Comparison of ENCODE assay signal across 17 mouse cellular contexts in the genomic region with DNA sequence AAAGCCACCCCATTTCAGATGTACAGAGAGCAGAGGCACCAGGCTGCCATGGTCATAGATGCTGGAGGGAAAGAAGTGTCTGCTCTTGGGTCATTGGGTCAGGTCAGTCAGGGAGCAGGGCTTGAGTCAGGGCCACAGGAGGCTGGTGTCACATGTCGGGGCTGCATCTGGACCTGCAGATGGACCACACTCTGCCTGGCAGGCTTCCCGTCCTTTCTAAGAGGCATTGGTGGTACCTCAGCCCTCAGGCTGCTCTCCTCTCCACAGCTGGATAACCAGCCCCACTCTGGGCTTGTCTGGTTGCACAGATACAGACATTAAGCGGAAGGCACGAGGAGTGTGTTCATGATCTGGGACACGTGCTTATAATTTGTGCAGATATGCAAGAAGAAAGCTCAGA.
DNase-seq lines count a peak whose midpoint lies in the region; ATAC-seq and TF ChIP-seq lines count a peak whose summit lies in the region.
"Had no signal": no experiment of that assay in that cellular context is flagged by ENCODE, and none has a peak within 500 bp of the region (broad histone marks: within the 10 kb centered on the region; RNA-seq: fewer than 3 reads in every experiment).

No protein-coding gene starts in this region.

- no peaks in the 10 kb centered on the region for H3K27me3 ChIP-seq in heart, embryonic 10.5 days (ENCODE audit: insufficient read depth, poor library complexity, severe bottlenecking)
- no peaks in the 10 kb centered on the region for H3K27me3 ChIP-seq in thymus, adult 2 months (ENCODE audit: control insufficient read depth, insufficient read depth, low read length)
- H3K27me3 ChIP-seq in neural tube, embryonic 15.5 days (replicated peaks) = no peaks in the 10 kb centered on the region
- H3K27me3 ChIP-seq: limb, embryonic 12.5 days had no signal

- no peak overlapping the region for H3K4me2 ChIP-seq in neural tube, embryonic 15.5 days
- H3K4me2 ChIP-seq: limb, embryonic 12.5 days had no signal

- no peak overlapping the region for H3K4me3 ChIP-seq in heart, embryonic 10.5 days
- no peak overlapping the region for H3K4me3 ChIP-seq in thymus, adult 2 months (ENCODE audit: control insufficient read depth, insufficient read depth, low read length)
- no peak overlapping the region for H3K4me3 ChIP-seq in neural tube, embryonic 15.5 days (replicated peaks)
- H3K4me3 ChIP-seq: limb, embryonic 12.5 days had no signal

- H3K27ac ChIP-seq in heart, embryonic 10.5 days = 0 out of 2 replicates have a peak overlapping the region, but pooled peaks have one; percentile 16
- H3K27ac ChIP-seq in thymus, adult 2 months (ENCODE audit: control insufficient read depth, insufficient read depth, low read length) = no peak overlapping the region
- H3K27ac ChIP-seq in neural tube, embryonic 15.5 days (replicated peaks) = peak overlapping the region; percentile 9; the same call in 1 of the 2 replicates
- H3K27ac ChIP-seq: limb, embryonic 12.5 days had no signal

- TF ChIP-seq CTCF in thymus, adult 2 months (IDR thresholded peaks at IDR 0.05; ENCODE audit: borderline replicate concordance, control insufficient read depth, extremely low read depth, insufficient read depth, low read length, poor library complexity) = no peak

- H3K9me3 ChIP-seq in heart, embryonic 10.5 days = no peaks in the 10 kb centered on the region
- no peaks in the 10 kb centered on the region for H3K9me3 ChIP-seq in neural tube, embryonic 15.5 days (replicated peaks)
- H3K9me3 ChIP-seq: G1E; limb, embryonic 12.5 days had no signal

- intact Hi-C loops in heart, postnatal 14 days (cut with DNase I) = no loop called here

- DNase-seq in heart, embryonic 10.5 days (ENCODE audit: low spot score) = no peak
- DNase-seq in heart, postnatal 14 days = no peak
- DNase-seq in kidney, postnatal 10 days = peak; percentile 12
- DNase-seq in kidney, postnatal 36 days = no peak
- peak; percentile 3 for DNase-seq in thymus, postnatal 14 days
- DNase-seq in thymus, adult 2 months = no peak
- no peak for DNase-seq in B cell, adult 2 months
- DNase-seq: adrenal gland, postnatal 10 days; cerebellum, adult 8-10 months; kidney, postnatal 14 days; lung, adult 18-20 months; right cerebral cortex, postnatal 25 days had no signal

- peaks cover 87% of the 10 kb centered on the region for H3K4me1 ChIP-seq in heart, embryonic 10.5 days
- H3K4me1 ChIP-seq in thymus, adult 2 months (replicated peaks; ENCODE audit: control insufficient read depth, insufficient read depth, low read length) = peaks cover 38% of the 10 kb centered on the region
- H3K4me1 ChIP-seq in neural tube, embryonic 15.5 days = peaks cover 74% of the 10 kb centered on the region

- H3K9ac ChIP-seq in neural tube, embryonic 15.5 days (replicated peaks) = no peak overlapping the region
- H3K9ac ChIP-seq: limb, embryonic 12.5 days had no signal

- no peak for TF ChIP-seq POLR2A in thymus, adult 2 months (IDR thresholded peaks at IDR 0.05; ENCODE audit: control insufficient read depth, extremely low read depth, insufficient read depth, low read length, poor library complexity)

- H3K36me3 ChIP-seq in heart, embryonic 10.5 days = peaks cover 9% of the 10 kb centered on the region; the same call in 1 of the 2 replicates
- H3K36me3 ChIP-seq in thymus, adult 2 months (ENCODE audit: control insufficient read depth, insufficient read depth, low read length) = no peaks in the 10 kb centered on the region
- no peaks in the 10 kb centered on the region for H3K36me3 ChIP-seq in neural tube, embryonic 15.5 days

- WGBS in heart, embryonic 10.5 days = 77% methylated on average over 5 of the region's 5 CpGs
- WGBS in thymus, adult 2 months = 84% methylated on average over 5 of the region's 5 CpGs
- 73% methylated on average over 5 of the region's 5 CpGs for WGBS in neural tube, embryonic 15.5 days

- ATAC-seq in neural tube, embryonic 15.5 days (ENCODE audit: low FRiP score) = no peak
- ATAC-seq: hindbrain, embryonic 16.5 days; midbrain, embryonic 16.5 days had no signal

Comparison
In these comparisons a context has a peak if more than half of its experiments do, and no peak if none do; other contexts are left out.
1. DNase-seq: peak in kidney, postnatal 10 days (single experiment) and thymus, postnatal 14 days (single experiment); none in heart, embryonic 10.5 days (single experiment), heart, postnatal 14 days (0 of 2), kidney, postnatal 36 days (0 of 2), thymus, adult 2 months (single experiment) and B cell, adult 2 months (0 of 2).